Mouse (Mus musculus) layer of hippocampus, postnatal 14 days (tissue): ENCODE results near the gene Il22ra1. TPM values are rescaled to one million over a fixed set of nuclear protein-coding genes. Genes with fewer than 3 reads are reported as not detected.

Experiments used
- DNase-seq, 2 experiments: peaks; one replicate each; pipeline ENCODE4 v3.0.0; 2021 to 2022; ENCODE audit warnings: low spot score in 2 of 2, mixed read lengths in 1 of 2
- total RNA-seq, 2 experiments: library from RNA; stranded (reverse); gene quantifications; 2 replicates each; pipeline ENCODE4 v1.2.3; 2021

Gene Il22ra1
- total RNA-seq, 2 experiments from 2014 or later, result 0.12 TPM; not detected in 1

GRCm38 (mm10) chr4:135733901-135734300, 5.9 kb downstream of the Il22ra1 start:
- DNase-seq, result no peak

DNA sequence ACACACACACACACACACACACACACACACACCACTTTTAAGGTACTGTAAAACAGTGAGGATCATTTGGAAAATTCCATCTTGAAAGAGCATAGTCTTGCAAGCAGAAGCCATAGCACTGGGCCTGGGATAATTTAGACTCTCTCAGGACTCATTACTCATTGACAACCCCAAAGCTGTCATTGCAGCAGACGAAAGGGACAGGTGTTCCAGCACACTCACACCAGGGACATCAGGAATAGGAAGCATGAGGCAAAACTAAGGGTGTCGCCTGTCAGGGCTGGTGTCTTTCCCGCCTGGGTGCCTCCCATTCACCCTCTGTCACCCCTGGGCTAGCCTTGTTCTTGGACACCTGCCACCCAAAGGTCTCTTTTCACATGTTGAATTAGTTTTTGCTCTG, 8.9 kb downstream of the Il22ra1 start:
- no peak for DNase-seq

GRCm38 (mm10) chr4:135738237-135738636, 10.3 kb downstream of the Il22ra1 start:
- no peak for DNase-seq

- no peak for DNase-seq
Measured at GRCm38 (mm10) chr4:135739148-135739547, 11.2 kb downstream of the Il22ra1 start.

GRCm38 (mm10) chr4:135739672-135740071, 11.7 kb downstream of the Il22ra1 start:
- DNase-seq, result no peak

GRCm38 (mm10) chr4:135743520-135743919, 15.5 kb downstream of the Il22ra1 start:
- no peak for DNase-seq

- no peak for DNase-seq
Measured at GRCm38 (mm10) chr4:135744726-135745448, 16.9 kb downstream of the Il22ra1 start.

GRCm38 (mm10) chr4:135745613-135746012, 17.6 kb downstream of the Il22ra1 start:
- DNase-seq, result no peak

DNA sequence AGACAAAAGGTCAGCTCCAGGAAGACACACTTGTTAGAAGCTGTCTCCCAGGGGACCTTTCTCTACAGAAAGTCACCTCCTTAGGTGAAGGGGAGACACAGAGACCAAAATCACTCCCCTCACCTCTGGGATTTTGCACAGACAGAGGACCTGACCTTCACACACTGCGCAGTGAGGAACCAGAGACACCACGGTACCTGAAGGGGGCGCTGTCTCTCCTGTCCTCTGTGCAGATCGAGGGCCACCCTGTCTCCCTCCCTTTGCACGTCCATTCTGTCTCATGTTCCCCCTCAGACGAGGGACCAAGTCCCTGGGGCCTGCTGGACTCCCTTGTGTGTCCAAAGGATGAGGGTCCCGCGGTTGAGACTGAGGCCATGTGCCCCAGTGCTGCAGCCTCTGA, 22.9 kb downstream of the Il22ra1 start:
- no peak for DNase-seq

DNA sequence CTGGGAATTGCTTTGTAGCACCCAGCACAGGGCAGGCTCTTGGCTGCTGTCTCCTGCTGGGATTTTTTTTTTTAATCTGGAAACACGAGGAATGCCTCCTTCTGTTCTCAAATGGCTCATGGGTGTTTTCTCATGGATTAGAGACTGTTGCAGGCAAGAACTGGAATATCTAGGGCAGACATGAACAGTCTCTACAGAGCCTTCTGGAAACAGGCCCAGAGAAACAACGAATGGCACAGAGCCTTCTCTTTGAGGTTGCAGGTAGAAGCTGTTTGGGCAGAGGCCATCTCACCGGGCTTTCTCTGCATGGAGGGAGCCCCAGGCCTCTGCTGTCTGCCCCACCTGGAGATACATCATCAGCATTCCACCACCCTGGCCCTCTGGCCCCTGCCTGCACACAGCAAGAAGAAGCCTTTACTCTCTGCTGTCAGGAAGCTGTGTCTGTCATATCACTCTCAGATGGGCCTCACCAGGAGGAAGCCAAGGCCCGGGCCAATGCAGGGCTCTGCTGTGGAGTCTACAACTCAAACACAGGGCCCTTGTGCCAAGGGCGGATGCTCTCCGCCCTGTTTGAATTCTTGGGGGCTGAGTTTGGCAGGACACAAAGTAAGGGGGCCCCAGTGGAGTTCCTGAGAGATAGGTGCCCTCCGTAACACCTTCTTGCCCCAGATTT, 24.3 kb downstream of the Il22ra1 start:
- DNase-seq, result no peak

- DNase-seq, result no peak
Measured at GRCm38 (mm10) chr4:135752779-135753164, 24.8 kb downstream of the Il22ra1 start.

GRCm38 (mm10) chr4:135758331-135758730, 30.4 kb downstream of the Il22ra1 start:
- no peak for DNase-seq

DNA sequence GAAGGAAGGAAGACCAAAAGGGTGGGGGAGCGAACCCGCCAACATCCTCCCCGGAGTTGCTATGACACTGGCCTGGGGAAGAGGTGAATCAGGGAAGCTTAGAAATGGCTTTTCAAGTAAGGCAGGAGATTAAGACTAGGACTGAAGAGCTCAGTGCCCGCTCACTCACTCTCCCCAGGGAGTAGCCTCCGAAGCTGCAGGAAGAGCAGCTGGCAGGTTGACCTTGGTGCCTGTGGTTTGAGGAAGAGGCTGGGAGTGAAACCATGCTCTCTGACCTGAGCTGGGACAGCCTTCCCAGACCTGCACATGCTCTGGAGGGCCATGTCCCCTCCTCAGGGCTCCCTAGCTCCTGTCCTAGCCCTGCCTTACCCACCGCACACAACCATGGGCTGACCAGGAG, 30.9 kb downstream of the Il22ra1 start:
- DNase-seq, result no peak

DNA sequence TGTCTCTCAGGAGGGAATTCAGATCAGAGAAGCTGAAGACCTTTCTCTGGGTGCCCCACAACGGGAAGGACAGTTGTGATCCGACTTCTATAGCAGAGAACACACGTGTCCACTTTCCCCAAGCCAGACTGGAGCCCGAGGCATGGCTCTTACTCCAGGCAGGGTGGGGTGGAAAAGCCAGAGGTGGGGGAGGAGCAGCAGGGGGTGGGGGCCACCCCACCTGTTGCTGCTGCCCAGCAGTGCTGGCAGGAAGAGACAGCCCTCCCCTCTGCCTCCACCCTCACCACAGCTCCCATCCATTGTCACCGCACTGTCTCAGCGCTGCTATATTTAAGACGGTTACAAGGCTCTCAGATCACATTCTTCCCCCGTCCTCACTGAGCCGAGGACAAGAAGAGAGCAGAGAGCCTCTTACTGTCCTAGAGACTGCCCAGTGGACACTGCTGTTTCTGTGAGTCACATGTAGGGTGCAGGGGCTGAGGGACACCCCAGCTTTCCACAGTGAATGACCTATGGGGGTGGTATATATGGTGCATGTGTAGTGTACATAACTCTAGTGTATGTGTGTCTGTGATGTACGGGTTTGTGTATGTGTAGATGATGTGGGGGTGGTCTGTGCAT, 31.5 kb downstream of the Il22ra1 start, which contains the start of gene Myom3:
Gene Myom3, plus strand, starts transcription at position 360 of the 621 bp plus-strand sequence.
- DNase-seq, result no peak

DNA sequence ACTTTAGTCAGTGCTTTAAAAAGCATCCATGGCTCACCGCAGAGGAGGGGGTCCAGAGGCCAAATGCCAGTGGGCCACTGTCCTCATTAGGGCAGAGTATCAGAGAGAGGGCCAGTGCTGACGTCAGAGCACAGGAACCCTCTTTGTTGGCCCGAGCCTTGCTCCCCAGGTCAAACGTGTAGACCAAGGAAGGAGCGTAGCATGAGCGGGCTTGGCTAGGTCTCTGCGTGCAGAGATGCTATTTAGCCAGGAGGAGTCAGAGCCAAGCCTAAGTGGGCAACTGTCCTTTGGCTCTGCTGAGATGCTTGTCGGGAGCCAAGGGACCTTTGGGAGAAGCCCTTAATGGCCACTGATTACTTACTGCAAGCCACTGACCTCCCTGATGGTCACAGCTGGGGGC, 33.1 kb downstream of the Il22ra1 start:
- no peak for DNase-seq

DNA sequence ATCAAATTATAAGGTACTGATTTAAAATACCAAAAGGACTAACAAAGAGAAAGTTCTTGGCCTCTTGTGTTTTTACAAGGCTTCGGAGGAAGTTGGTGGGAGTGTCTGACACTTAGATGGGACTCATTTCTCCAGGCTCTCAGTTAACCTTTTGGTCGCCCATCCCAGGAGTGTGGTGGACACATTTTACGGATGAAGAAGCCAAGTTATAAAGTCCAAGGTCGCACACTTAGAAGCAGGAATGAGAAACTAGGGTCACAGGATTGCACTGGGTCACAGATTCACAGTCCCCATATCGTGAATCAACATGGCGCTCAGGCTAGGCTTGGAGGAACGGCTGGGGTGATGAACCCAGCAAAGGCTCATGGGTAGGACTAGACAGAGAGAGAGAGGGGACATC, 33.6 kb downstream of the Il22ra1 start:
- no peak for DNase-seq

DNA sequence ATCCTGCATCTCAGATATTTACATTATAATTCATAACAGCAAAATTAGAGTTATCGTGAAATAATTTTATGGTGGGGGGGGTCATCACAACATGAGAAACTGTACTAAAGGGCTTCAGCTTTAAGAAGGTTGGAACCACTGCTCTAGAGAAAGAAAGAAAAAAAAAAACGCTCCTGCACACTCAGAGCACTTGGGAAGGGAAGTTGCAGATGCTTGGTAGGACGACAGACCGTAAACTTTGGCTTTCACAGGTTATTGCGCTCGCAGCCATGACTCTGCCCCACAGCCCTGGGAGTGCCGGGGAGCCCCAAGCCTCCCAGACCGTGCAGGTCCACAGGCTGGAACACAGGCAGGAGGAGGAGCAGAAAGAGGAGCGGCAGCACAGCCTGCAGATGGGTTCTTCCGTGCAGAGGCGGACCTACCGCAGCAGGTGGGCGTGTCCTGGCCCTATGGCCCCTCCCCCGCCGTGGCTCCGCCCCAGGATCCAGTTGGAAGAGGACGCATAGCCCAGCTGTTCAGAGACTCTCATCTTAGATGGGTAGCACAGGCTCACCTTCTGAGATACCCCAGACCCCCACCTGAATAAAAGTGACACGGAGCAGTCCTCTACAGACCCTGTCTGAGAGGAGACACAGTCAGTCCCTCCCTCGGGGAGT, 34.4 kb downstream of the Il22ra1 start:
- DNase-seq, result peak in 1 of 2 experiments; percentile 9

GRCm38 (mm10) chr4:135764700-135765099, 36.7 kb downstream of the Il22ra1 start:
- DNase-seq, result no peak

DNA sequence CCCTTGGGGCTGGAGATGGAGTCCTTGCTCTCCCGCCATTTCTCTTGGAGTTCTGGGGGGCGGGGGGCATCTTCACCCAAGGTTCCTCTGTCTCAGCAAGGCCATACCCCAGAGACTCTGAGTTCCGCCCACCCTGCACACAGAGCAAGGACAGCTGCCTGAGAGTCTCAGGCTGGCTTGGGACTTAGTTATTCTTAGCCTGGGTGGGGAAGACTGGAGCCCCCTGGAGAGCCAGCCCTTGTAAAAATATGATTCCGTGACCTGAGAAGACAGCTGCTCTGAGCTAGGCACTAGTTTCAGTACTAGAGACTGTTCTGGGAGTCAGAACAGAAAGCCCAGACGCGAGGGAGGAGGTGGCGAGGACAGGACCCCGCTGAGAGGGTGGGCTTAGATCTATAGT, 37.7 kb downstream of the Il22ra1 start:
- DNase-seq, result no peak

- DNase-seq, result no peak
Measured at GRCm38 (mm10) chr4:135766976-135767375, 39.0 kb downstream of the Il22ra1 start.
